Mouse (Mus musculus) testis, postnatal 14 days (tissue): ENCODE data around the gene Aadacl4.
"Not testable (repeated sequence)": the region's sequence is repeated elsewhere in the genome, so short reads cannot be mapped to it uniquely, and the experiment has no call there.

Experiments used
- DNase-seq: peaks from one replicate; pipeline ENCODE4 v3.0.0; 2021; ENCODE audit warnings: low spot score

The Aadacl4 gene

GRCm38 (mm10) chr4:144613407-144613806 lies at the start of gene Aadacl4:
TSS of gene Aadacl4 (plus strand) at chr4:144613707.
- no peak for DNase-seq

GRCm38 (mm10) chr4:144565034-144565433 lies 48.5 kb upstream of the Aadacl4 start, which contains the start of gene Gm13124:
TSS of gene Gm13124 (minus strand) at chr4:144565134.
- DNase-seq: no peak

GRCm38 (mm10) chr4:144567752-144568151 lies 45.8 kb upstream of the Aadacl4 start:
- no peak for DNase-seq

GRCm38 (mm10) chr4:144586207-144586606 lies 27.3 kb upstream of the Aadacl4 start:
- not testable (repeated sequence) for DNase-seq

GRCm38 (mm10) chr4:144592790-144593189 lies 20.7 kb upstream of the Aadacl4 start:
- DNase-seq: no peak

GRCm38 (mm10) chr4:144614586-144614985 lies 1.1 kb downstream of the Aadacl4 start:
- no peak for DNase-seq

- no peak for DNase-seq
Observed at GRCm38 (mm10) chr4:144638263-144638662, 24.8 kb downstream of the Aadacl4 start.
